Mouse (Mus musculus): ENCODE measurements around the gene Aagab. TPM values are rescaled to one million over a fixed set of nuclear protein-coding genes. Genes with fewer than 3 reads are reported as not detected.
A peak's percentile ranks its signal among the peaks of the same experiment; 100 is the strongest.

Gene Aagab
- polyA plus RNA-seq, 1 experiment from 2014 or later: 54.1 TPM

DNA sequence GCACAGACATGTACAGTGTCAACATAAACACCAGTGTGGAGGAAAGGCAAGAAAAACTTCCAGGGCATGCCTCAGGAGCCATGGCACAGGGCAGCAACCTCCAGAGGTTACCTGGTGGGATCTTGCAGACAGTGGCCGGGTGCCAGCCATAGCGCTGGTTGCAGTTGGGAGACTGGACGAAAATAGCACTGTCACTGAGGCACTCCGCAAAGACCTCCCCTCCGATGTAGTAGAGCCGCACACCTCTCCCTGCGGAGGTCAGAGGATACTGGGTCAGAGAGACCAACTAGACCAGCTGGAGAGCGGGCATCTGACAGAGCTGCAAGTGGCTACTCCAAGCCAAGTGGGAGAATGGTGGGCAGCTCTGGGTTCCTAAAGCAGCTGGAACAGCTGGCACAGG, 52.1 kb downstream of the Aagab start:
- H3K9ac ChIP-seq: no peak overlapping the region
- H3K9me3 ChIP-seq (replicated peaks): no peaks in the 10 kb centered on the region
- H3K27me3 ChIP-seq: no peaks in the 10 kb centered on the region
- H3K4me2 ChIP-seq (replicated peaks): no peak overlapping the region
- peaks cover 45% of the 10 kb centered on the region for H3K4me1 ChIP-seq
- 0 out of 2 replicates have a peak overlapping the region, but pooled peaks have one; percentile 37 for H3K27ac ChIP-seq
- 88% methylated on average over 8 of the region's 8 CpGs for WGBS
- peaks cover 19% of the 10 kb centered on the region; the same call in 1 of the 2 replicates for H3K36me3 ChIP-seq
- ATAC-seq (ENCODE audit: low FRiP score): no peak
- H3K4me3 ChIP-seq: no peak overlapping the region

DNA sequence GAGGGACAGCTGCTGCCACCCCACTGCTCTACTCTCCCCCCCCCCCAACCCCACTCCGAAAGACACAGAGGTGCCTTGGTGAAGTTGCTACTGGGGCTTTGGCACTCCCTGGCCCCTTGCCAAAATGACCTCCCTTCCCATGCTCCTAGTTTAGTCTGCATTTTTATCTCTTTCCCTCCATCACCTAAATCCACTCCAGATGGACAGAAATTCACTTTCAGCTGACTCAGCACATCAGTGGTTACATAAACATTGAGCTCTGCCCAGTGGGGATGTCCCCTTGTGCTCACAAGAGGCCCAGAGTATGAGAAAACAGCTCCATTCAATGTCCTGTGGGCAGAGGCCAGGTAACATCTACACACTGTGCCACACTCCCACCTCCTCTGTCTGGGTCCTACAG, 52.6 kb downstream of the Aagab start:
- no peak overlapping the region for H3K27ac ChIP-seq
- H3K4me1 ChIP-seq: peaks cover 45% of the 10 kb centered on the region
- 46% methylated on average over 1 of the region's 1 CpGs for WGBS
- no peak overlapping the region for H3K9ac ChIP-seq
- no peak for ATAC-seq (ENCODE audit: low FRiP score)
- no peaks in the 10 kb centered on the region for H3K9me3 ChIP-seq (replicated peaks)
- peaks cover 14% of the 10 kb centered on the region; the same call in 1 of the 2 replicates for H3K36me3 ChIP-seq
- H3K4me3 ChIP-seq: no peak overlapping the region
- no peaks in the 10 kb centered on the region for H3K27me3 ChIP-seq
- H3K4me2 ChIP-seq (replicated peaks): no peak overlapping the region

GRCm38 (mm10) chr9:63657167-63657566, 54.7 kb downstream of the Aagab start:
- Histone ChIP-seq H3K27me3 (no peaks in the 10 kb centered on the region), H3K9ac (no peak overlapping the region), H3K4me1 (peaks cover 32% of the 10 kb centered on the region), H3K4me3 (no peak overlapping the region), H3K9me3 (replicated peaks) (no peaks in the 10 kb centered on the region), H3K27ac (no peak overlapping the region), H3K4me2 (replicated peaks) (no peak overlapping the region), H3K36me3 (peaks cover 6% of the 10 kb centered on the region; the same call in 1 of the 2 replicates)
- WGBS: 87% methylated on average over 4 of the region's 4 CpGs
- no peak for ATAC-seq (ENCODE audit: low FRiP score)

GRCm38 (mm10) chr9:63658436-63658835, 56.0 kb downstream of the Aagab start:
- no peak overlapping the region for H3K4me3 ChIP-seq
- WGBS: 88% methylated on average over 9 of the region's 9 CpGs
- H3K27ac ChIP-seq: no peak overlapping the region
- ATAC-seq (ENCODE audit: low FRiP score): no peak
- H3K36me3 ChIP-seq: peaks cover 6% of the 10 kb centered on the region; the same call in 1 of the 2 replicates
- H3K27me3 ChIP-seq: no peaks in the 10 kb centered on the region
- H3K9ac ChIP-seq: no peak overlapping the region
- H3K9me3 ChIP-seq (replicated peaks): no peaks in the 10 kb centered on the region
- no peak overlapping the region for H3K4me2 ChIP-seq (replicated peaks)
- H3K4me1 ChIP-seq: peaks cover 32% of the 10 kb centered on the region

- Histone ChIP-seq H3K9me3 (replicated peaks) (no peaks in the 10 kb centered on the region), H3K27me3 (no peaks in the 10 kb centered on the region), H3K27ac (no peak overlapping the region), H3K4me3 (no peak overlapping the region), H3K9ac (no peak overlapping the region), H3K4me1 (peaks cover 27% of the 10 kb centered on the region), H3K4me2 (replicated peaks) (no peak overlapping the region), H3K36me3 (peaks cover 6% of the 10 kb centered on the region; the same call in 1 of the 2 replicates)
- no peak for ATAC-seq (ENCODE audit: low FRiP score)
- WGBS: 65% methylated on average over 5 of the region's 5 CpGs
These were observed 56.5 kb downstream of the Aagab start for GRCm38 (mm10) chr9:63658970-63659371.

- H3K4me3 ChIP-seq: no peak overlapping the region
- H3K4me2 ChIP-seq (replicated peaks): no peak overlapping the region
- H3K9me3 ChIP-seq (replicated peaks): no peaks in the 10 kb centered on the region
- WGBS: 83% methylated on average over 4 of the region's 4 CpGs
- H3K9ac ChIP-seq: no peak overlapping the region
- H3K27me3 ChIP-seq: no peaks in the 10 kb centered on the region
- peaks cover 27% of the 10 kb centered on the region for H3K4me1 ChIP-seq
- H3K36me3 ChIP-seq: peaks cover 6% of the 10 kb centered on the region; the same call in 1 of the 2 replicates
- no peak overlapping the region for H3K27ac ChIP-seq
- ATAC-seq (ENCODE audit: low FRiP score): no peak
These were observed 57.6 kb downstream of the Aagab start for GRCm38 (mm10) chr9:63660061-63660460.

DNA sequence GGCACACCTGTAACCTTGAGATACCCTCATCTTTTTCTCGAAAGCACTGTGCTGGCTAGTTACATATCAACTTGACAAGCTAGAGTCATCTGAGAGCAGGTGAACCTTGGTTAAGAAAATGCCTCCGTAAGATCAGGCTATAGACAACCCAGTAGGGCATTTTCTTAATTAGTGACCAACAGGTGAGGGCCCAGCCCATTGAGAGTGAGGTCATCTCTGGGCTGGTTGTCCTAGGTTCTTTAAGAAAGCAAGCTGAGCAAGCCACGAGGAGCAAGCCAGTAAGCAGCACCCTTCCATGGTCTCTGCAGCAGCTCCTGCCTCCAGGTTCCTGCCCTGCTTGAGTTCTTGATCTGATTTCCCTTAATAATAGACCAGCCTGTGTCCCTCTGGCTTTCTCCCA, 58.2 kb downstream of the Aagab start:
- H3K27ac ChIP-seq: no peak overlapping the region
- H3K4me1 ChIP-seq: peaks cover 27% of the 10 kb centered on the region
- no peak overlapping the region for H3K4me3 ChIP-seq
- no peak overlapping the region for H3K9ac ChIP-seq
- H3K4me2 ChIP-seq (replicated peaks): no peak overlapping the region
- H3K27me3 ChIP-seq: no peaks in the 10 kb centered on the region
- peaks cover 6% of the 10 kb centered on the region; the same call in 1 of the 2 replicates for H3K36me3 ChIP-seq
- 100% methylated on average over 3 of the region's 3 CpGs for WGBS
- no peak for ATAC-seq (ENCODE audit: low FRiP score)
- H3K9me3 ChIP-seq (replicated peaks): no peaks in the 10 kb centered on the region

DNA sequence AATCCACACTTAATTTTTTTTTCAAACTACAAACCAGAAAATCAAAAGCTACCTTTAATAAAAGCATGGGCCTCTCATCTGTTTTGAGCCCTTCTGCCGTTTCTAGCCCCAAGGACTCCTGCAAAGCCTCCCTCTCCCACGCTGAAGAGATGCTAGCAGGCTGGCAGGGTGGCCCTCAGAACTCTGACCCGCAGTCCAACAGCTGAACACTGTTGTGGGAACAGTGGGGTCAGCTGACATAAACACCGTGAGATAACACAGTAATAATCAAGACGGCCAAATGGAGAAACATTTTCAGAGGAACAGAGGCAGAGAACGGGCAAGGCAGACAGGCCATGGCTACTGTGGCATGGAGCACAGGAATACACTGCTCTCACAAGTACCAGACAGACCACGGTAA, 60.3 kb downstream of the Aagab start:
- Histone ChIP-seq H3K4me1 (peaks cover 44% of the 10 kb centered on the region), H3K27ac (no peak overlapping the region)
- WGBS: 78% methylated on average over 7 of the region's 7 CpGs

GRCm38 (mm10) chr9:63663222-63663621, 60.8 kb downstream of the Aagab start:
- no peak overlapping the region for H3K27ac ChIP-seq
- H3K4me1 ChIP-seq: peaks cover 48% of the 10 kb centered on the region
- H3K36me3 ChIP-seq: peaks cover 6% of the 10 kb centered on the region; the same call in 1 of the 2 replicates
- no peak for ATAC-seq (ENCODE audit: low FRiP score)
- H3K27me3 ChIP-seq: no peaks in the 10 kb centered on the region
- WGBS: 69% methylated on average over 10 of the region's 10 CpGs
- no peaks in the 10 kb centered on the region for H3K9me3 ChIP-seq (replicated peaks)
- H3K4me3 ChIP-seq: no peak overlapping the region
- H3K4me2 ChIP-seq (replicated peaks): no peak overlapping the region
- no peak overlapping the region for H3K9ac ChIP-seq

More for the DNA sequence above, 60.3 kb downstream of the Aagab start:
- H3K9me3 ChIP-seq (replicated peaks): no peaks in the 10 kb centered on the region
- no peak for ATAC-seq (ENCODE audit: low FRiP score)
- no peaks in the 10 kb centered on the region for H3K27me3 ChIP-seq
- no peak overlapping the region for H3K4me2 ChIP-seq (replicated peaks)
- H3K4me3 ChIP-seq: no peak overlapping the region
- no peak overlapping the region for H3K9ac ChIP-seq
- peaks cover 6% of the 10 kb centered on the region; the same call in 1 of the 2 replicates for H3K36me3 ChIP-seq

GRCm38 (mm10) chr9:63664300-63664745, 61.9 kb downstream of the Aagab start:
- WGBS: 80% methylated on average over 2 of the region's 2 CpGs
- H3K4me1 ChIP-seq: peaks cover 58% of the 10 kb centered on the region
- H3K27me3 ChIP-seq: no peaks in the 10 kb centered on the region
- H3K27ac ChIP-seq: 0 out of 2 replicates have a peak overlapping the region, but pooled peaks have one; percentile 64
- no peak for ATAC-seq (ENCODE audit: low FRiP score)
- no peak overlapping the region for H3K4me3 ChIP-seq
- H3K9ac ChIP-seq: no peak overlapping the region
- no peaks in the 10 kb centered on the region for H3K9me3 ChIP-seq (replicated peaks)
- no peak overlapping the region for H3K4me2 ChIP-seq (replicated peaks)
- peaks cover 6% of the 10 kb centered on the region; the same call in 1 of the 2 replicates for H3K36me3 ChIP-seq

GRCm38 (mm10) chr9:63664792-63665646, 62.6 kb downstream of the Aagab start:
- Histone ChIP-seq H3K27me3 (no peaks in the 10 kb centered on the region), H3K4me1 (peaks cover 61% of the 10 kb centered on the region), H3K27ac (peak overlapping the region; percentile 64), H3K9ac (no peak overlapping the region), H3K9me3 (replicated peaks) (no peaks in the 10 kb centered on the region), H3K36me3 (peaks cover 6% of the 10 kb centered on the region; the same call in 1 of the 2 replicates), H3K4me3 (no peak overlapping the region), H3K4me2 (replicated peaks) (no peak overlapping the region)
- peak; percentile 50 for ATAC-seq (ENCODE audit: low FRiP score)
- WGBS: 37% methylated on average over 13 of the region's 13 CpGs

DNA sequence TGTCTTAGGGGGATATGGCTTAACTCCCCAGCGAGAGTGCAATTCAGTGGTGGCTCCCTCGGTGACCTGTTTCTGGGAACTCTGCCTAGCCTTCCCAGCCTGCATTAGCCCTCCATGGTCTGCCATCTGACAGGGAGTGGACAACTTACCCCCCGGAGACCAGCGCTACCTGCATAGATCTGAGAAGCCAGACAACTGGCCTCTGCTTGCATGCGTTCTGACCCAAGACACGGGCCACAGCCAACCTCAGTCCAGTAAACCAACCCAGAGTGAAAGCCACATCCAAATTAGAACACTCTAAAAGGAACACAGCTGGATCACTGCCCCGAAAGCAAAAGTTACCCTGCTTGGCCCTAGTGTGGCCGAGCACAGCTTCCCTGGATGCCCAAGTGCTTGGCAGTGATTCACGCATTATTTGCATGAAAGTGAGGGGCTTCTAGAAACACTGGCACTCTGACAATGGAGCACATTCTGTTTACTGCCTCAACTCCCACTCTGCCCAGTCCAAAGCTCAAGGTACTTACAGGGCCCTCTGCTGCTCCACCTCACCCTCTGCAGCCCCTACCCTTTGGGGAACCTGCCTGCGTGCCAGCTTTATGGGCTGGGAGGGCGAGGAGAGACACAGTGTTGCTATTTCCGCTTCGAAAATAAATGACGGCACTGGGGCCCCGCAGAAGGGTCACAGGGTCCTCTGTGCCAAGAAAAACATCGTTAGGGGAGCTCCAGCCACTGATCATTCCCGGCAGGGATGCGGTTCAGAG, 64.3 kb downstream of the Aagab start:
- no peak overlapping the region for H3K4me3 ChIP-seq
- no peaks in the 10 kb centered on the region for H3K9me3 ChIP-seq (replicated peaks)
- peaks cover 61% of the 10 kb centered on the region for H3K4me1 ChIP-seq
- 73% methylated on average over 18 of the region's 18 CpGs for WGBS
- no peaks in the 10 kb centered on the region for H3K36me3 ChIP-seq
- no peak overlapping the region for H3K9ac ChIP-seq
- no peaks in the 10 kb centered on the region for H3K27me3 ChIP-seq
- no peak for ATAC-seq (ENCODE audit: low FRiP score)
- H3K4me2 ChIP-seq (replicated peaks): no peak overlapping the region
- 0 out of 2 replicates have a peak overlapping the region, but pooled peaks have one; percentile 12 for H3K27ac ChIP-seq
